Mouse (Mus musculus): Measurements from ENCODE around the gene Insyn1.
A peak's percentile ranks its signal among the peaks of the same experiment; 100 is the strongest.

Gene Insyn1

DNA sequence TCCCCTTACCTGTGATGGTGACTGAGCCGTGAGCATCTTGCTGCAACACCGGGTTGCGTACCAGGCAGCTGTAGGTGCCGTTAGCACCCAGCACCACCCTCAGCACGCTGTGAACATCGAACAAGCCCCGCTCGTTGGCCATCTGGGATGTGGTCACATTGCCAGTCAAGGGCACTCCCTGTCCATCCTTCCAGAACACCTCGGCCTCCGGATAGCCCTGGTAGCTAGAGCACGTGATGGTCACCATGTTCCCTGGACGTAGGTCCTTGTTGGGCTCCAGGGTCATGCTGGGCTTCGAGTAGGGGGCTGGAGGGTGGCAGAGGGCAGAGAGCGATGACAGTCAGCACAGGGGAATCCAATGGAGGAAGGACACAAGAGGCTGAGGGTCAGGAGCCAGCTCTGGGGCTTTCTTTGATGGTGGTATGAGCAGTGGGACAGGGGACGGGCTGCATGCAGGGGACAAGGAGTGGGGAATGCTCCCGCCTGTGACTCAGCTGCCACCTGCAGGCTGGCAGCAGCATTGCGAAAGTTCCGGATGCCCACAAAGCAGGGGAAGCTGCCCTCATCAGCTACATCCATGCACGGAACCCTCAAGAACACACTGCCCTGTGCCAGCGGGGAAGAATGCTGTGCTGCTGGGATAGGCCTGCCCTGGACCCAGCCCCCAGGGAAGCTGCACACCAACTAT is 47.2 kb downstream of the Insyn1 start:
- peak; percentile 41 to 44 for DNase-seq

- no peak for DNase-seq
Measured at GRCm38 (mm10) chr9:58537774-58538173, 49.4 kb downstream of the Insyn1 start.

GRCm38 (mm10) chr9:58539886-58540285 is 51.5 kb downstream of the Insyn1 start:
- peak in 1 of 2 experiments; percentile 64 for DNase-seq

DNA sequence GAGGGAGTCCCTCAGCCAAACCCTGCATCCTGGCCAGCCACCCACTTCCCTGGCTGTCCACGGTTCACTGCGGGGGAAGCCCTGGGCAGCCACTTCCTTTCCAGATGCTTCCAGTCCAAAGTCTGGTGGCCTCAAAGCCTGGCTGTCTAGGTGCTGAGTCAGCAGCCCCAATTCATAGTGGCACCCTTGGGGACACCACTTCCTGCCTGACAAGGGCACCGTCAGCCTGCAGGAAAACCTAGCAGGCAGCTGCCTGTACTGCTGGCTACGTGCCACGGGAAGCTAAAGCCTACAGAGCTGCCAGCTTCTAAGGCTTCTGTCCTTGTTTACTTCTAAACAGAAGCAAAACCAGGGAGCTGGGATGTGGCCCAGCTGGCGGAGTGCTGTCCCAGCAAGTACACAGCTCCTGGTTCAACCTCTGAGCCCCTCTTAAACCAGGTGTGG is 53.5 kb downstream of the Insyn1 start:
- peak; percentile 82 to 92 for DNase-seq

GRCm38 (mm10) chr9:58544879-58545324 is 56.5 kb downstream of the Insyn1 start:
- no peak for DNase-seq

GRCm38 (mm10) chr9:58545428-58545827 is 57.0 kb downstream of the Insyn1 start:
- DNase-seq, result no peak

DNA sequence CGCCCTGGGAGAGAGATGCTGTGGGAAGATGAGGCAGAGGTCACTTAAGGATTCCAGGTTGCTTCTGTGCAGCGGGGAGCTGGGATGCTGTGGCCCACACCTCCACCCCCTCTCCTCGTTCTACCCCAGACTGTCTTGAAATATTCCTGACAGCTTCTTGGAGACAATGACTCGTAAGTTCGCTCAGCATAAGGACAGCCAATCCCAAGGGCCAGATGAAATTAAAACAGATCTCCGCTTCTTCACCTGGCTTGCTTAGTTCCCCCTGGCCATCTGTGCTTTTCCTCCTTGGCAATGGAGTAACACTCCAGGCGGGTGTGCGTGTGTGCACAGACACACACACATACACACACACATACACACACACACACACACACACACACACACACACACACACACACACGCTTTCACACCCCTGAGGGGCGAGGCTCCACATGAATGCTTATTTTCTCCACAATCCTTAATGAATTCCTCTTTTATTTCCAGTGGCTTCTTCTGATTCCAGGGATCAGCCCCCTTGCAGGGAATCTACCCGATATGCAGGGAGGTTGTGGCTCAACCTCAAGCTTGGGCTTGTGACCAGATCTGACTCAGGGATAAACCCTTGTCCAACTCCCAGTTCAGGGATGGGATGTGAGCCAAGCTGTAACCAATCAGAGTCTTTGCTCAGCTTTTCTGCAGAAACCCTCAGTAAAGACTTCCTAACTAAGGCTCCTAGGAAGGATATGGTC is 58.4 kb downstream of the Insyn1 start:
- DNase-seq, result no peak

- DNase-seq, result no peak
Measured at GRCm38 (mm10) chr9:58548897-58549296, 60.5 kb downstream of the Insyn1 start.

All from lung, postnatal 4 days (tissue).